Mouse (Mus musculus): ENCODE measurements around the gene Ctf2.

DNA sequence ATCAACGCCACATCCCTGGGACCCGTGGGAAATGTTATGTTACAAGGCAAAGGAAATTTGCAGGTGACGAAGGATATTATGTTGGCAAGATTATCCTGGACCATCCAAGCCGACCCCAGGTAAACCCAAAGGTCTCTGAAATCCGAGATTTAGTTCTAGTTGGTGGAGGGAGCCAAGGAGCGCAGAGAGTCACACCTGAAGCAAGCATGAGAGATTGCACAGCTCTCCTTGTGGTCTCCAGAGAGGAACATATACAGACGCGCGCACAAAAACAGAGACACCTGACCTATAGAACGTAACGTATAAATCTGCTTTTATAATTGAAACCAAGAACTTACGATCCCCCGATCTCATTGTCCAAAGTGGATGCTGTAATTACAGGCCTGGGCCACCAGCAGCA, 51.4 kb downstream of the Ctf2 start:
- TF ChIP-seq HCFC1 (IDR thresholded peaks at IDR 0.05; ENCODE audit: borderline replicate concordance, insufficient read depth, low read length) (no peak), ZC3H11A (IDR thresholded peaks at IDR 0.05; ENCODE audit: borderline replicate concordance, low read depth, low read length) (no peak)
